Mouse (Mus musculus) right cerebral cortex, postnatal 36 days (tissue): ENCODE measurements at regions not wholly inside any gene's neighbourhood (a gene's known extent, or its start where the extent isn't known, plus 50 kb on each side); places are given as distances from the start of the nearest gene placed in this dataset.
A peak's percentile ranks its signal among the peaks of the same experiment; 100 is the strongest.

Source experiments
- DNase-seq, 2 experiments: peaks; one replicate each; pipeline ENCODE4 v3.0.0; 2022; ENCODE audit warnings: low spot score in 2 of 2, mixed read lengths in 1 of 2

- no peak for DNase-seq
Measured at GRCm38 (mm10) chr13:99097606-99098545, 86.7 kb upstream of the Zfp366 start.

GRCm38 (mm10) chr13:99096837-99097236 lies 87.8 kb upstream of the Zfp366 start:
- no peak for DNase-seq

- no peak for DNase-seq
Measured at GRCm38 (mm10) chr13:99095006-99095405, 89.6 kb upstream of the Zfp366 start.

- no peak for DNase-seq
Measured at GRCm38 (mm10) chr13:99094221-99094620, 90.4 kb upstream of the Zfp366 start.

- DNase-seq = peak; percentile 66 to 80
Measured at GRCm38 (mm10) chr13:99093269-99093668, 91.4 kb upstream of the Zfp366 start.

GRCm38 (mm10) chr13:99092279-99092930 lies 92.2 kb upstream of the Zfp366 start:
- no peak for DNase-seq

- no peak for DNase-seq
Measured at GRCm38 (mm10) chr13:99091562-99092278, 92.9 kb upstream of the Zfp366 start.

GRCm38 (mm10) chr13:99090361-99090760 lies 94.3 kb upstream of the Zfp366 start:
- no peak for DNase-seq

- no peak for DNase-seq
Measured at GRCm38 (mm10) chr13:99088285-99088684, 96.3 kb upstream of the Zfp366 start.

GRCm38 (mm10) chr13:99079331-99079761 lies 95.0 kb upstream of the 1700024P04Rik start:
- DNase-seq = peak in 1 of 2 experiments; percentile 71

GRCm38 (mm10) chr13:99078643-99079042 lies 94.3 kb upstream of the 1700024P04Rik start:
- no peak for DNase-seq

- no peak for DNase-seq
Measured at GRCm38 (mm10) chr13:99077039-99077749, 92.8 kb upstream of the 1700024P04Rik start.

GRCm38 (mm10) chr13:99075467-99075866 lies 91.1 kb upstream of the 1700024P04Rik start:
- DNase-seq = no peak

GRCm38 (mm10) chr13:99071821-99072414 lies 87.6 kb upstream of the 1700024P04Rik start:
- no peak for DNase-seq

GRCm38 (mm10) chr13:99071413-99071812 lies 87.0 kb upstream of the 1700024P04Rik start:
- DNase-seq = no peak

GRCm38 (mm10) chr13:99069767-99070166 lies 85.4 kb upstream of the 1700024P04Rik start:
- DNase-seq = peak in 1 of 2 experiments; percentile 64

GRCm38 (mm10) chr13:99067504-99067903 lies 83.1 kb upstream of the 1700024P04Rik start:
- DNase-seq = no peak

GRCm38 (mm10) chr13:99063431-99063830 lies 79.1 kb upstream of the 1700024P04Rik start:
- DNase-seq = no peak

GRCm38 (mm10) chr13:99062936-99063335 lies 78.6 kb upstream of the 1700024P04Rik start:
- peak in 1 of 2 experiments; percentile 41 for DNase-seq

- DNase-seq = no peak
Measured at GRCm38 (mm10) chr13:99058131-99058970, 74.0 kb upstream of the 1700024P04Rik start.
